Mouse (Mus musculus) bone marrow, adult 2 months (tissue): Measurements from ENCODE around the gene Plcg2. TPM values are rescaled to one million over a fixed set of nuclear protein-coding genes. Genes with fewer than 3 reads are reported as not detected.

Experiments
- H3K27ac ChIP-seq: fragments of 200-500 bp; 2 replicates; pipeline ENCODE4 v1.5.1; 2012; ENCODE audit warnings: low read depth, mild to moderate bottlenecking, control low read depth, inconsistent platforms, low read length; ENCODE audit not compliant: control insufficient read depth, poor library complexity, insufficient read depth
- H3K4me1 ChIP-seq: fragments of 200-500 bp; 2 replicates; pipeline ENCODE4 v1.6.1; 2011; ENCODE audit warnings: low read length; ENCODE audit not compliant: control insufficient read depth, insufficient read depth
- H3K4me3 ChIP-seq: fragments of 200-500 bp; replicated peaks from 2 replicates; pipeline ENCODE3; 2011; ENCODE audit warnings: mild to moderate bottlenecking, low read depth, low read length, control low read depth; ENCODE audit not compliant: control insufficient read depth
- CTCF ChIP-seq: fragments of 200-500 bp; IDR thresholded peaks from 2 replicates; pipeline ENCODE4 v1.5.1; 2011; ENCODE audit warnings: low read length, control low read depth; ENCODE audit not compliant: control insufficient read depth, insufficient read depth
- POLR2A ChIP-seq: fragments of 200-500 bp; IDR thresholded peaks from 2 replicates; pipeline ENCODE4 v1.6.1; 2011; ENCODE audit warnings: low read depth, mild to moderate bottlenecking, control low read depth, low read length, borderline replicate concordance; ENCODE audit not compliant: control insufficient read depth
- WGBS: fragments of 180-500 bp; shearing (Covaris S2); methylation state at CpG from one replicate; pipeline ENCODE4 v1.1.7; 2018; 5-methylcytosine and 5-hydroxymethylcytosine counted together
- polyA plus RNA-seq: library from polyadenylated mRNA; stranded (reverse); fragments of >200 nt; gene quantifications from 2 replicates; pipeline ENCODE4 v1.2.4, GENCODE M21; 2011; ENCODE audit warnings: low replicate concordance; ENCODE audit not compliant: missing spikeins, insufficient read depth, insufficient read length

The Plcg2 gene
- polyA plus RNA-seq, 1 experiment, result 36.8 TPM

GRCm38 (mm10) chr8:117494874-117495273 lies 3.2 kb upstream of the Plcg2 start:
- TF ChIP-seq CTCF, result no peak
- TF ChIP-seq POLR2A, result no peak
- WGBS, result 27% methylated on average over 2 of the region's 2 CpGs
- Histone ChIP-seq H3K27ac (peak overlapping the region; percentile 9; the same call in 1 of the 2 replicates), H3K4me3 (no peak overlapping the region), H3K4me1 (peaks cover 8% of the 10 kb centered on the region)

GRCm38 (mm10) chr8:117498915-117499540 lies 937 bp downstream of the Plcg2 start:
- TF ChIP-seq CTCF (no peak), POLR2A (no peak)
- H3K4me3 ChIP-seq, result peak overlapping the region; percentile 97
- peaks cover 4% of the 10 kb centered on the region for H3K4me1 ChIP-seq
- H3K27ac ChIP-seq, result peak overlapping the region; percentile 98
- WGBS, result 3% methylated on average over 20 of the region's 20 CpGs

GRCm38 (mm10) chr8:117500232-117500823 lies 2.2 kb downstream of the Plcg2 start:
- H3K27ac ChIP-seq, result no peak overlapping the region
- TF ChIP-seq CTCF (no peak), POLR2A (no peak)
- peaks cover 1% of the 10 kb centered on the region; the same call in 1 of the 2 replicates for H3K4me1 ChIP-seq

GRCm38 (mm10) chr8:117501323-117501722 lies 3.2 kb downstream of the Plcg2 start:
- no peak overlapping the region for H3K27ac ChIP-seq
- H3K4me1 ChIP-seq, result peaks cover 1% of the 10 kb centered on the region; the same call in 1 of the 2 replicates
- no peak overlapping the region for H3K4me3 ChIP-seq
- no peak for TF ChIP-seq CTCF
- TF ChIP-seq POLR2A, result no peak
- 86% methylated on average over 6 of the region's 6 CpGs for WGBS

More at GRCm38 (mm10) chr8:117500232-117500823, 2.2 kb downstream of the Plcg2 start:
- WGBS, result 25% methylated on average over 5 of the region's 5 CpGs
- H3K4me3 ChIP-seq, result no peak overlapping the region

GRCm38 (mm10) chr8:117503405-117504069 lies 5.4 kb downstream of the Plcg2 start:
- TF ChIP-seq POLR2A (no peak), CTCF (no peak)
- 79% methylated on average over 13 of the region's 13 CpGs for WGBS
- H3K4me1 ChIP-seq, result peaks cover 3% of the 10 kb centered on the region; the same call in 1 of the 2 replicates
- H3K4me3 ChIP-seq, result no peak overlapping the region
- no peak overlapping the region for H3K27ac ChIP-seq

GRCm38 (mm10) chr8:117507703-117508102 lies 9.6 kb downstream of the Plcg2 start:
- TF ChIP-seq POLR2A (no peak), CTCF (no peak)
- H3K4me1 ChIP-seq, result peaks cover 4% of the 10 kb centered on the region; the same call in 1 of the 2 replicates
- no peak overlapping the region for H3K4me3 ChIP-seq
- 31% methylated on average over 8 of the region's 8 CpGs for WGBS
- no peak overlapping the region for H3K27ac ChIP-seq

- WGBS, result 65% methylated on average over 14 of the region's 14 CpGs
These were observed 18.9 kb downstream of the Plcg2 start for GRCm38 (mm10) chr8:117516876-117517565.

GRCm38 (mm10) chr8:117517861-117518260 lies 19.8 kb downstream of the Plcg2 start:
- Histone ChIP-seq H3K4me1 (peaks cover 4% of the 10 kb centered on the region), H3K27ac (no peak overlapping the region), H3K4me3 (no peak overlapping the region)
- TF ChIP-seq CTCF, result no peak
- no peak for TF ChIP-seq POLR2A
- WGBS, result 58% methylated on average over 9 of the region's 9 CpGs

More at GRCm38 (mm10) chr8:117516876-117517565, 18.9 kb downstream of the Plcg2 start:
- TF ChIP-seq CTCF, result no peak
- TF ChIP-seq POLR2A, result no peak
- no peak overlapping the region for H3K4me3 ChIP-seq
- H3K27ac ChIP-seq, result no peak overlapping the region
- H3K4me1 ChIP-seq, result peaks cover 6% of the 10 kb centered on the region
